ENCODE assay signal across 8 mouse cellular contexts in the genomic region with DNA sequence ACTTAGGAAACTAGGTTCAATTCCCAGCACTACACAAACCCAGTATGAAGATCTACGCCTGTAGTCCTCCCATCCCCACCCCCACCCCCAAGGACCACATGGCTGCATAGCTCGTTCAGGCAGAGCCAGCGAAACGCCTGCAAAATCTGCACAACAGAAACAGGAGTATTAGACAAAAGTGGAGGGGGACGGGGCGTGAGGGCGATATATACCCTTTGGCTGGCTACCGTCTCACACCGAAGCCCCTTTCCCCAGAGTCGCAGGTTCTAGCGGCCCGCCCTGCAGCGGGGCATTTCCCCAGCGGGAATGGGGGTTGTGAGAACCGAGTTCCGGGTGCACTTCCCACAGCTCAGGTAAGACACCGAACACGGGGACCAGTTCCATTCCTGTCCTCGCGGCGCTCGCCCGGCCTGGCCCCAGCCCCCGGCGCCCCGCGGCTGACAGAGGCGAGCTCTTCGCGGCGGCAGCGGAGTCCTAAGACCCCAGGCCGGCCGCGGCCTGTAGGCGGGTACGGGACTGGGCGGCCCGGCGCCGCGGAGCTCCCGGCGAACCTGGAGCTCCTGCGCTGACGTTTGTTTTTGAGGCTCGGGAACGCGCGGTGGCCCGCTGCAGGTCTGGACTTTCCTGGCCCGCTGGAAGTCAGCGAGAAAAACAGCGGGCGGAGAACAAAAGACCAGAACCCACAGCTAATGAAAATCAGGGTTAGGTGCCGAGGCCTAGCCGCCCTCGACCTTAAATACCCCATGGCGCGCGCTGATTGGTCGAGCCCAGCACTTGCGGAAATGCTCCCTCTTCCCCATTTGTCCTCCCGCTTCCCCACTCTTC. TPM values are rescaled to one million over a fixed set of nuclear protein-coding genes. Genes with fewer than 3 reads are reported as not detected.
DNase-seq lines count a peak whose midpoint lies in the region; ATAC-seq lines count a peak whose summit lies in the region.

No protein-coding gene starts in this region.

- H3K4me3 ChIP-seq in embryonic facial prominence, embryonic 14.5 days (ENCODE audit: low read depth, low read length): peak overlapping the region; percentile 78
- peak overlapping the region; percentile 60 for H3K4me3 ChIP-seq in kidney, embryonic 14.5 days (ENCODE audit: low read length)
- H3K4me3 ChIP-seq in liver, embryonic 13.5 days (replicated peaks): peak overlapping the region; percentile 86
- H3K4me3 ChIP-seq in stomach, embryonic 14.5 days (ENCODE audit: low read depth, low read length): peak overlapping the region; percentile 65

- peak overlapping the region; percentile 87 for H3K4me2 ChIP-seq in embryonic facial prominence, embryonic 14.5 days (ENCODE audit: low read depth, low read length)
- peak overlapping the region; percentile 73 for H3K4me2 ChIP-seq in kidney, embryonic 14.5 days (replicated peaks; ENCODE audit: low read depth, low read length)
- peak overlapping the region; percentile 90 for H3K4me2 ChIP-seq in liver, embryonic 13.5 days
- peak overlapping the region; percentile 82 for H3K4me2 ChIP-seq in stomach, embryonic 14.5 days (replicated peaks; ENCODE audit: low read depth, low read length)

- no peaks in the 10 kb centered on the region for H3K4me1 ChIP-seq in embryonic facial prominence, embryonic 14.5 days (ENCODE audit: control insufficient read depth, insufficient read depth, low read length)
- H3K4me1 ChIP-seq in kidney, embryonic 14.5 days (ENCODE audit: control insufficient read depth, insufficient read depth, low read length): peaks cover 5% of the 10 kb centered on the region; the same call in 1 of the 2 replicates
- H3K4me1 ChIP-seq in liver, embryonic 13.5 days (replicated peaks): peaks cover 48% of the 10 kb centered on the region
- H3K4me1 ChIP-seq in stomach, embryonic 14.5 days (ENCODE audit: control insufficient read depth, insufficient read depth, low read length): no peaks in the 10 kb centered on the region

- DNase-seq in A20 (ENCODE audit: low read depth, low spot score): peak; percentile 94
- DNase-seq in adrenal gland, postnatal 36 days: peak; percentile 85 to 86
- DNase-seq in embryonic facial prominence, embryonic 14.5 days (ENCODE audit: low spot score): peak; percentile 93
- peak; percentile 49 to 57 for DNase-seq in heart, adult 9 months (ENCODE audit: low spot score in 2 of 2)
- peak; percentile 83 for DNase-seq in liver, embryonic 13.5 days
- peak; percentile 60 to 73 for DNase-seq in natural killer cell, adult 2 months (ENCODE audit: low spot score in 2 of 2)

- peaks cover 23% of the 10 kb centered on the region for H3K27me3 ChIP-seq in embryonic facial prominence, embryonic 14.5 days (replicated peaks; ENCODE audit: control insufficient read depth, insufficient read depth, low read length)
- peaks cover 19% of the 10 kb centered on the region for H3K27me3 ChIP-seq in kidney, embryonic 14.5 days (ENCODE audit: control insufficient read depth, insufficient read depth, low read length)
- H3K27me3 ChIP-seq in liver, embryonic 13.5 days: peaks cover 18% of the 10 kb centered on the region
- peaks cover 6% of the 10 kb centered on the region; the same call in 1 of the 2 replicates for H3K27me3 ChIP-seq in stomach, embryonic 14.5 days (ENCODE audit: control insufficient read depth, insufficient read depth, low read length)

- H3K9ac ChIP-seq in embryonic facial prominence, embryonic 14.5 days (ENCODE audit: low read depth, low read length): peak overlapping the region; percentile 92
- peak overlapping the region; percentile 90 for H3K9ac ChIP-seq in kidney, embryonic 14.5 days (ENCODE audit: low read depth, low read length)
- H3K9ac ChIP-seq in liver, embryonic 13.5 days: peak overlapping the region; percentile 91
- peak overlapping the region; percentile 81 for H3K9ac ChIP-seq in stomach, embryonic 14.5 days (replicated peaks; ENCODE audit: low read depth, low read length)

- no peaks in the 10 kb centered on the region for H3K9me3 ChIP-seq in embryonic facial prominence, embryonic 14.5 days (ENCODE audit: control insufficient read depth, low read length)
- no peaks in the 10 kb centered on the region for H3K9me3 ChIP-seq in kidney, embryonic 14.5 days (ENCODE audit: control insufficient read depth, low read length)
- H3K9me3 ChIP-seq in liver, embryonic 13.5 days (replicated peaks): no peaks in the 10 kb centered on the region
- H3K9me3 ChIP-seq in stomach, embryonic 14.5 days (ENCODE audit: control insufficient read depth, low read depth, low read length): no peaks in the 10 kb centered on the region

- peak; percentile 92 for ATAC-seq in embryonic facial prominence, embryonic 14.5 days (ENCODE audit: low read depth)
- ATAC-seq in kidney, embryonic 14.5 days (ENCODE audit: low FRiP score, low TSS enrichment): peak; percentile 90
- peak; percentile 89 for ATAC-seq in liver, embryonic 13.5 days (ENCODE audit: low read depth)
- ATAC-seq in stomach, embryonic 14.5 days (ENCODE audit: insufficient number of reproducible peaks, insufficient read depth, low FRiP score, low read depth): peak; percentile 85

- WGBS in embryonic facial prominence, embryonic 14.5 days: under 1% methylated on average over 55 of the region's 64 CpGs
- under 1% methylated on average over 63 of the region's 64 CpGs for WGBS in kidney, embryonic 14.5 days
- WGBS in liver, embryonic 13.5 days (ENCODE audit: insufficient replicate concordance): under 1% methylated on average over 64 of the region's 64 CpGs
- under 1% methylated on average over 64 of the region's 64 CpGs for WGBS in stomach, embryonic 14.5 days

- no peaks in the 10 kb centered on the region for H3K36me3 ChIP-seq in embryonic facial prominence, embryonic 14.5 days (ENCODE audit: control insufficient read depth, insufficient read depth, low read length)
- no peaks in the 10 kb centered on the region for H3K36me3 ChIP-seq in kidney, embryonic 14.5 days (ENCODE audit: control insufficient read depth, insufficient read depth, low read length)
- H3K36me3 ChIP-seq in liver, embryonic 13.5 days: no peaks in the 10 kb centered on the region
- no peaks in the 10 kb centered on the region for H3K36me3 ChIP-seq in stomach, embryonic 14.5 days (ENCODE audit: control insufficient read depth, insufficient read depth, low read length)

- peak overlapping the region; percentile 86 for H3K27ac ChIP-seq in embryonic facial prominence, embryonic 14.5 days (replicated peaks; ENCODE audit: low read depth, low read length)
- peak overlapping the region; percentile 86 for H3K27ac ChIP-seq in kidney, embryonic 14.5 days (ENCODE audit: low read depth, low read length)
- H3K27ac ChIP-seq in liver, embryonic 13.5 days: peak overlapping the region; percentile 92
- peak overlapping the region; percentile 79 for H3K27ac ChIP-seq in stomach, embryonic 14.5 days (ENCODE audit: low read length)

RNA-seq across cellular contexts. Expression of a gene that starts 37.8 kb away (rescaled TPM):
- total RNA-seq in adrenal gland, postnatal 36 days (2021): not detected
- polyA plus RNA-seq in embryonic facial prominence, embryonic 14.5 days (2014; fragmentation: Nextera tagmentation; extraction: Ambion mirVana): not detected in 2 replicates
- polyA plus RNA-seq in kidney, embryonic 14.5 days (2014; fragmentation: Nextera tagmentation; extraction: Ambion mirVana): 0.20 TPM in 1 of 2 replicates, not detected in the other
- polyA plus RNA-seq in liver, embryonic 13.5 days (2015; fragmentation: Nextera tagmentation; extraction: Ambion mirVana): not detected in 2 replicates
- not detected in 2 replicates for polyA plus RNA-seq in stomach, embryonic 14.5 days (2014; fragmentation: Nextera tagmentation; extraction: Ambion mirVana)

Comparison
In these comparisons a context has a peak if more than half of its experiments do, and no peak if none do; other contexts are left out.
1. Peak in every context shown above with its lines: DNase-seq, ATAC-seq, H3K4me3 ChIP-seq and H3K27ac ChIP-seq.